19 mouse cellular contexts compared by ENCODE assay signal in the genomic region with DNA sequence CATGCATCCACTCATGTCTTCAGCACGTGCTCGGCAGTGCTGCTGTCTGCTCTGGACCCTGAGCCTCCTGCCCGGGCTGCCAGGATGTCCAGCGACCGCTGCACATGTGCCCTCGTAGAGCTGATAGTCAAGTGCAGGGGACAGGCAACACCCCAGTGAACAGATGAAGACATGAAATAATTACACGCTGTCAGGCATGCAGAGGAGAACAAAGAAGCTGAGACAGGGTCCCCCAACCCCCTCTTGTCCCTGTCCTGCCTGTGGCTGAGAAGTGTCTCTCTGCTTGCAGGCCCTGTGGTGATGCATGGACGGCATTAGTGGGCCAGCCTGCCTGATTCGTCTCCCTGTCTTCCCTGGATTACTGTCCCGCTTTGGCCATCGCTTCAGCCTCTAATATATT. TPM values are rescaled to one million over a fixed set of nuclear protein-coding genes. Genes with fewer than 3 reads are reported as not detected.
DNase-seq lines count a peak whose midpoint lies in the region; ATAC-seq lines count a peak whose summit lies in the region.
"Had no signal": no experiment of that assay in that cellular context is flagged by ENCODE, and none has a peak within 500 bp of the region (broad histone marks: within the 10 kb centered on the region; RNA-seq: fewer than 3 reads in every experiment).

No protein-coding gene starts in this region.

- peaks cover 37% of the 10 kb centered on the region for H3K4me1 ChIP-seq in forebrain, embryonic 13.5 days
- H3K4me1 ChIP-seq in hindbrain, embryonic 10.5 days (replicated peaks), result peaks cover 60% of the 10 kb centered on the region
- H3K4me1 ChIP-seq in midbrain, embryonic 10.5 days, result peaks cover 59% of the 10 kb centered on the region
- H3K4me1 ChIP-seq in neural tube, embryonic 12.5 days, result peaks cover 31% of the 10 kb centered on the region
- H3K4me1 ChIP-seq: embryonic facial prominence, embryonic 13.5 days; heart, embryonic 15.5 days; limb, embryonic 15.5 days; stomach, embryonic 15.5 days had no signal

- H3K9me3 ChIP-seq in forebrain, embryonic 13.5 days (replicated peaks), result no peaks in the 10 kb centered on the region
- no peaks in the 10 kb centered on the region for H3K9me3 ChIP-seq in hindbrain, embryonic 10.5 days
- H3K9me3 ChIP-seq in midbrain, embryonic 10.5 days (replicated peaks), result no peaks in the 10 kb centered on the region
- no peaks in the 10 kb centered on the region for H3K9me3 ChIP-seq in neural tube, embryonic 12.5 days
- H3K9me3 ChIP-seq: embryonic facial prominence, embryonic 13.5 days; heart, embryonic 15.5 days; limb, embryonic 15.5 days; stomach, embryonic 15.5 days had no signal

- DNase-seq in hindbrain, embryonic 10.5 days (ENCODE audit: low spot score), result no peak
- no peak for DNase-seq in midbrain, embryonic 10.5 days (ENCODE audit: low spot score)
- DNase-seq in ovary, postnatal 36 days (ENCODE audit: low spot score), result no peak
- DNase-seq in heart, postnatal 4 days, result no peak
- DNase-seq: cerebellum, adult 8-10 months; heart, adult 2 months; kidney, adult 9 months; kidney, postnatal 4 days; layer of hippocampus, postnatal 36 days; lung, postnatal 14 days; right cerebral cortex, adult 18-20 months had no signal

- H3K4me2 ChIP-seq in forebrain, embryonic 13.5 days, result no peak overlapping the region
- no peak overlapping the region for H3K4me2 ChIP-seq in neural tube, embryonic 12.5 days (replicated peaks)
- H3K4me2 ChIP-seq: embryonic facial prominence, embryonic 13.5 days; heart, embryonic 15.5 days; limb, embryonic 15.5 days; stomach, embryonic 15.5 days had no signal

- no peak overlapping the region for H3K4me3 ChIP-seq in forebrain, embryonic 13.5 days
- no peak overlapping the region for H3K4me3 ChIP-seq in hindbrain, embryonic 10.5 days
- H3K4me3 ChIP-seq in midbrain, embryonic 10.5 days, result no peak overlapping the region
- no peak overlapping the region for H3K4me3 ChIP-seq in neural tube, embryonic 12.5 days
- H3K4me3 ChIP-seq: embryonic facial prominence, embryonic 13.5 days; heart, adult 2 months; heart, embryonic 15.5 days; limb, embryonic 15.5 days; stomach, embryonic 15.5 days had no signal

- WGBS in forebrain, embryonic 13.5 days, result 51% methylated on average over 11 of the region's 11 CpGs
- 47% methylated on average over 11 of the region's 11 CpGs for WGBS in hindbrain, embryonic 10.5 days
- WGBS in midbrain, embryonic 10.5 days, result 59% methylated on average over 11 of the region's 11 CpGs
- WGBS in neural tube, embryonic 12.5 days, result 38% methylated on average over 11 of the region's 11 CpGs

- 0 out of 2 replicates have a peak overlapping the region, but pooled peaks have one; percentile 16 for H3K27ac ChIP-seq in forebrain, embryonic 13.5 days
- peak overlapping the region; percentile 1; the same call in 1 of the 2 replicates for H3K27ac ChIP-seq in hindbrain, embryonic 10.5 days
- H3K27ac ChIP-seq in midbrain, embryonic 10.5 days (replicated peaks), result peak overlapping the region; percentile 7; the same call in 1 of the 2 replicates
- peak overlapping the region; percentile 22; the same call in 1 of the 2 replicates for H3K27ac ChIP-seq in neural tube, embryonic 12.5 days
- H3K27ac ChIP-seq: embryonic facial prominence, embryonic 13.5 days; heart, adult 2 months; heart, embryonic 15.5 days; limb, embryonic 15.5 days; stomach, embryonic 15.5 days had no signal

- H3K27me3 ChIP-seq in forebrain, embryonic 13.5 days, result peaks cover 6% of the 10 kb centered on the region
- H3K27me3 ChIP-seq in hindbrain, embryonic 10.5 days (ENCODE audit: insufficient read depth, poor library complexity, severe bottlenecking), result peaks cover 100% of the 10 kb centered on the region
- peaks cover 100% of the 10 kb centered on the region for H3K27me3 ChIP-seq in midbrain, embryonic 10.5 days (ENCODE audit: low read depth, poor library complexity, severe bottlenecking)
- no peaks in the 10 kb centered on the region; the same call in 1 of the 2 replicates for H3K27me3 ChIP-seq in neural tube, embryonic 12.5 days (replicated peaks)
- H3K27me3 ChIP-seq: stomach, embryonic 15.5 days had no signal

- no peaks in the 10 kb centered on the region for H3K36me3 ChIP-seq in forebrain, embryonic 13.5 days (ENCODE audit: poor library complexity, severe bottlenecking)
- no peaks in the 10 kb centered on the region for H3K36me3 ChIP-seq in hindbrain, embryonic 10.5 days
- H3K36me3 ChIP-seq in midbrain, embryonic 10.5 days, result no peaks in the 10 kb centered on the region
- no peaks in the 10 kb centered on the region for H3K36me3 ChIP-seq in neural tube, embryonic 12.5 days
- H3K36me3 ChIP-seq: embryonic facial prominence, embryonic 13.5 days; heart, embryonic 15.5 days; limb, embryonic 15.5 days; stomach, embryonic 15.5 days had no signal

- ATAC-seq in forebrain, embryonic 13.5 days, result no peak; the same call in 1 of the 2 replicates
- ATAC-seq in neural tube, embryonic 12.5 days (ENCODE audit: low FRiP score, low read depth), result no peak
- no peak for ATAC-seq in inflammation-experienced regulatory T-cells, adult 6 months
- ATAC-seq: Patski had no signal

- peak overlapping the region; percentile 14; the same call in 1 of the 2 replicates for H3K9ac ChIP-seq in forebrain, embryonic 13.5 days
- H3K9ac ChIP-seq in neural tube, embryonic 12.5 days, result no peak overlapping the region
- H3K9ac ChIP-seq: embryonic facial prominence, embryonic 13.5 days; heart, embryonic 15.5 days; limb, embryonic 15.5 days; stomach, embryonic 15.5 days had no signal

RNA-seq across cellular contexts. Expression of a gene that starts 18.3 kb away (rescaled TPM):
- polyA plus RNA-seq in forebrain, embryonic 13.5 days (2015; fragmentation: Nextera tagmentation; extraction: Ambion mirVana), result 7.2 and 7.5 TPM in 2 replicates
- polyA plus RNA-seq in hindbrain, embryonic 10.5 days (2016; fragmentation: Nextera tagmentation; extraction: Ambion mirVana), result 2.0 and 4.4 TPM in 2 replicates
- polyA plus RNA-seq in midbrain, embryonic 10.5 days (2016; fragmentation: Nextera tagmentation; extraction: Ambion mirVana), result 2.8 TPM in 2 replicates
- polyA plus RNA-seq in neural tube, embryonic 12.5 days (2016; fragmentation: Nextera tagmentation; extraction: Ambion mirVana), result 5.9 and 7.7 TPM in 2 replicates
- total RNA-seq in heart, postnatal 4 days (2021), result 1 to 10 TPM; 1.3 to 1.4 TPM
- polyA plus RNA-seq in inflammation-experienced regulatory T-cells, adult 6 months (2017; shearing (Covaris generic)), result 1 to 10 TPM in 1 of 3 experiments, under 1 TPM in 2; 0.62 to 1.4 (median 0.72) TPM
- polyA plus RNA-seq: Patski had no signal

RNA-seq across cellular contexts. Expression of a gene that starts 53.7 kb away (rescaled TPM):
- 0.48 and 0.59 TPM in 2 replicates for polyA plus RNA-seq in forebrain, embryonic 13.5 days (2015; fragmentation: Nextera tagmentation; extraction: Ambion mirVana)
- 0.55 and 0.85 TPM in 2 replicates for polyA plus RNA-seq in hindbrain, embryonic 10.5 days (2016; fragmentation: Nextera tagmentation; extraction: Ambion mirVana)
- polyA plus RNA-seq in midbrain, embryonic 10.5 days (2016; fragmentation: Nextera tagmentation; extraction: Ambion mirVana), result 1.1 and 1.4 TPM in 2 replicates
- polyA plus RNA-seq in neural tube, embryonic 12.5 days (2016; fragmentation: Nextera tagmentation; extraction: Ambion mirVana), result 0.80 and 0.84 TPM in 2 replicates
- under 1 TPM; 0.74 to 0.98 TPM for total RNA-seq in heart, postnatal 4 days (2021)
- polyA plus RNA-seq in inflammation-experienced regulatory T-cells, adult 6 months (2017; shearing (Covaris generic)), result 1 to 10 TPM in 2 of 3 experiments, under 1 TPM in 1; 0.56 to 2.0 (median 1.1) TPM
- polyA plus RNA-seq: Patski had no signal
